Mouse (Mus musculus): ENCODE data around the gene Hoxc5.

Hoxc5 gene

DNA sequence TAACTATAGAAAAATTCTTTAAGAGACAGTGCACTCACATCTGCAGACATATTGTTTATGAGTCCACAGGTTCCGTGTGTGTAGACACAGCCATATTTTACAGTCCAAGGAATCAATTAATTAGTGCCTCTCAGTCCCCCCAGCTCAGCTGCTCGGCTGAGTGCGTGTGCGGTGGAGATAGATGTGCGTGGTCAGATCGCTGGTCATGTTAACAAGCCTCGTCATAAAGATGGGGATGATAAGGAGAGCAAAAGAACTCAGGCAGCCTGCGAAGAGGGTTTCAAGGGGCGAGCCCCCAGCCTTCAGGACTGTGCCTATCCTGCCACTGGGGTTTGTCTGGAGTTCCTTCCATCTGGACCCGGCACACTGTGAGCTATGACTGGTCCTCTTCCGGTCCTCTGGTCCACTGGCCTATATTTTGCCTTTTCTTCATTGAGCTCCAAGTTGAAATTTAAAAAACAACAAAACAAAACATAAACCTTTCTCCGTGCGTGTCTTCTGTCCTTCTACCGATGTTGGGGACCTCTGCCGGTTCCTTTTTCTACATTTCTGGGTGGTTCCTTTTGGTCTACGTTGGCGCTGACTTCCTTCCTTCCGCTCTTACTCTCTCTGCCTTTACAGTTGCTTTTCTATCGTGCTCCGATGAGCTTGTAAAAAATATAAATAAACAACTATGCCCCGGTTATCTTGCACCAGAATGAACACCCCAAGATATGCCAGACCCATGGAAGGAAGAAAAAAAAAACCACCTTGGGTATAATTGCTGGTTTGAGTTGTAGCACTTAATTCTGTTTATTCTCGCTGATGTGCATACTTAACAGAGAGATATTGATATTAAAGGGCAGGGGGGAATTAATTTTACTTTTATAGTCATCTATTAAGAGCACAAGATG is 21.8 kb upstream of the Hoxc5 start:
- no peak for DNase-seq (ENCODE audit: low read depth in 1 of 2, low spot score in 2 of 2)

DNA sequence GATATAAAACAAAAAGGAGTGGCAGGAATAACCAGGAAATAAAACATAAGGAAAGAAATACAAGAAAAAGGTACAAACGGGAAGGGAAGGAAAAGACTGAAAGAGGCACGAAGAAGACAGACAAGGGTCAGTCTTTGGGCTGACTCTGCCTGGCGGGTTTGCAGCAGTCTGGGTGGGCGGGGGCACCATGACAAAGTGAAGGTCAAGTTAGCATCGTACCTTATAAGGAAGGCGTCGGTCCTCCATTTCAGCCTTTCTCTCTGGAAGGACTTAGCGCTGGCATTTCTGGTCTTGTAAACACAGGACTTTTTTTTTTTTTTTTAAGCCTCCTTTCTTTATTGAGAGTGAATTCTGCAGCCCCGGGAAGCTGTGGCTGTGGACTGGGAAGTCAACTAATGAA is 20.0 kb upstream of the Hoxc5 start:
- DNase-seq (ENCODE audit: low read depth in 1 of 2, low spot score in 2 of 2): no peak

DNA sequence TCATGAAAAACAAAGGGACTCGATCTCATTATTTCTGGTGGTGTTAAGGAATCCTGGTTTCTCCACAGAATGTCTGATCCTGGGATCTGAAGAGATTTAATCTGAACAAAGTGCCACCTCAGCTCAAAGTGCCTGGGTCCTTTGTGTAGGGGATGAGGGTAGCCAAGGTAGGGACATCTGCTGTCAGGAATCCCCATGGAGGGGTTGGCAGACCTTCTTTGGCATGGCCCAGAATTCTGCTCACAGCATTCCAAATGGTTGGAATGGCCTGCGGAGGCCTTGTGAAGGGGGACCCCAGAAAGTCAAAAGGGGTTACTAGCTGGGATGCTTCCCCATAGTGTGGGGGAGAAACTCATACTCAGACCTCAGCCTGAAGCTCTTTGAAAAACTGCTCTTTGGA is 18.4 kb upstream of the Hoxc5 start:
- no peak for DNase-seq (ENCODE audit: low read depth in 1 of 2, low spot score in 2 of 2)

DNA sequence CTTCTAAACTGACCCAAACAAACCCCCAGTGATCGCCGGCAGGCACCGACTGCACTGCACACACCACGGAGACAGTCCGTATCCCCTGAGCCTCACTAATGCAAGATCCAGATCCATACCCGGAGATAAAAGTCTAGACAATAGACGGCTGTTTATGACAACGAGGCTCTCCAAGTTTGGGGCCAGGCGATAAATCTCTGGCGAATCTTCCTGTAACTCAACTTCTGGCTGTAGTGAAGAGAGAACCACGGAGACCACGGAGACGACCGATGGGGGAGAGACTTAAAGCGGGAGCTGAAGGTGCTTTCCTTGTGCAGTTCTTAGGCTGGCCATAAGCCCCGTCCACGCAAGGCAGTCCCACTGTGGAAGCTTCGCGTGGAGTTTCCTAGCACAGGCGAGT is 17.5 kb upstream of the Hoxc5 start:
- DNase-seq (ENCODE audit: low read depth in 1 of 2, low spot score in 2 of 2): no peak

DNA sequence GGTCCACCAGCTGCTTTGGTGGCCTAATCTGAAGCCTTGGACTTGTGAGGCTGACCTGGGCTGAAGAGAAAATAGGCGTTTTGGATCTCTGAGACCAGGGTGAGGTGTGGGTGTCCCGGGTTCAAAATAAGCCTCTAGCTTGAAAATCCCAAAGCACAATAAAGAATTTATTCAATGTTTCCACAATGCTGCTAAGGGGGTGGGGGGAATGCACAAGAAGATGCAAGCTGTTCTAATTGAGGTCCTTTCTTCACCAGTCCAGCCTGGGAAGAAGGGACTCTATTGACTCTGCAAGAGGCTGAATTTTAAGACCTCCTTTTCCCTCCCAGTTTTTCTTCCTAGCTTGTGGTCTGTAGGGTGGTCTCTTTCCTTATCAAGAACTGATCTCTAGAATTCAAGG is 16.4 kb upstream of the Hoxc5 start:
- no peak for DNase-seq (ENCODE audit: low read depth in 1 of 2, low spot score in 2 of 2)

DNA sequence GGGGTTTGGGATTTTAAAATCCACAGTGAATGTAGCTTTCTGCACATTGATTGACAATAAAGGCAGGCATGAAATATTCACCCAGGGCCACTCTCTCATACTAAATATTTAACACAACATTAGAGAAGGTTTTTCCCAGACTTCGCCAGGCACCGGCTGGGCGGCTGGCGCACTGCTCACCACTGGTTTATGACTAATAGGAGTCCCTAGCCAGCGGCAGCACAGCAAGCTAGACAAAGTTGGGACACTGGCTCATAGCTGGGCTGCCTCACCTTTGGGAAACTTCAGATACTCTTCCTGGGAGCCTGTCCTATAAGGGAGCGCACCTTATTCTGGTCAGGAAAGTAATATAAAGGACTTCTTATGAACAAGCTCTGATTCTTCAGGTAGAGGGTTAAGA is 13.7 kb upstream of the Hoxc5 start:
- DNase-seq (ENCODE audit: low read depth in 1 of 2, low spot score in 2 of 2): no peak

DNA sequence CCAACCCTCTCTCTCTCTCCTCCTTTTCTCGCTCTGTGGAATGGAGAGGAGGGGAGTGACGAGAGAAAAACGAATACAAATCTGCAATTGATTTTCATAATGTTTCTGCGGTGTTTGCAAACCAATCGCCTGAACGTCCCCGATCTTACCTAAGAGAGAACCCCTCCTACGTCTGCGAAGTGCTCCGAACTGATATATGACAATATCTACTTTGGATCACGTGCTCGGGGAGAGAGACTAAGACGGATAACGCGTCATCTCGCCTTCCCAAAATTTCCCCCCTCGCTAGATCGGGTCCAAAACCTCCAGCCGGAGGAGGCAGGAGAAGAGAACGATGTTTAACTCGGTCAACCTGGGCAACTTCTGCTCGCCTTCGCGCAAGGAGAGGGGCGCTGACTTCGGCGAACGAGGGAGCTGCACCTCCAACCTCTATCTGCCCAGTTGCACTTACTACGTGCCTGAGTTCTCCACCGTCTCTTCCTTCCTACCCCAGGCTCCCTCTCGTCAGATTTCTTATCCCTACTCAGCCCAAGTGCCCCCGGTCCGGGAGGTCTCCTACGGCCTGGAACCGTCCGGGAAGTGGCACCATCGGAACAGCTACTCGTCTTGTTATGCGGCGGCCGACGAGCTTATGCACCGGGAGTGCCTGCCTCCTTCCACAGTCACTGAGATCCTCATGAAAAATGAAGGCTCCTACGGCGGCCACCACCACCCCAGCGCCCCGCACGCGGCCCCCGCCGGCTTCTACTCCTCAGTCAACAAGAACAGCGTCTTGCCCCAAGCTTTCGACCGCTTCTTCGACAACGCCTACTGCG is 12.8 kb upstream of the Hoxc5 start, which contains the start of gene Hoxc11:
Hoxc11 (plus strand) TSS at position 236 of the 815 bp plus-strand sequence.
- DNase-seq (ENCODE audit: low read depth in 1 of 2, low spot score in 2 of 2): no peak

DNA sequence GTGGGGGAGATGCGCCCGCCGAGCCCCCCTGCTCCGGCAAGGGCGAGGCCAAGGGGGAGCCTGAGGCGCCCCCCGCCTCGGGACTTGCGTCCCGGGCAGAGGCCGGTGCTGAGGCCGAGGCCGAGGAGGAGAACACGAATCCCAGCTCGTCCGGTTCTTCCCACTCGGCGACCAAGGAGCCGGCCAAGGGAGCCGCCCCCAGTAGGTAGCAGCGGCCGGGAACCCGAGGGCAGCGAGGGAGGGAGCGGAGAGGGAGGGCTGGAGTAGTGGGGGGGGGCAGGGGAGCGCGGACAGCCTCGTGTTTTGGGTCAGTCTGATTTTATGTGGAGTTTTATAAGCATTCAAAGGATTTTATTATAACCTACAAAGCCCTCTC is 12.2 kb upstream of the Hoxc5 start:
- DNase-seq (ENCODE audit: low read depth in 1 of 2, low spot score in 2 of 2): no peak

DNA sequence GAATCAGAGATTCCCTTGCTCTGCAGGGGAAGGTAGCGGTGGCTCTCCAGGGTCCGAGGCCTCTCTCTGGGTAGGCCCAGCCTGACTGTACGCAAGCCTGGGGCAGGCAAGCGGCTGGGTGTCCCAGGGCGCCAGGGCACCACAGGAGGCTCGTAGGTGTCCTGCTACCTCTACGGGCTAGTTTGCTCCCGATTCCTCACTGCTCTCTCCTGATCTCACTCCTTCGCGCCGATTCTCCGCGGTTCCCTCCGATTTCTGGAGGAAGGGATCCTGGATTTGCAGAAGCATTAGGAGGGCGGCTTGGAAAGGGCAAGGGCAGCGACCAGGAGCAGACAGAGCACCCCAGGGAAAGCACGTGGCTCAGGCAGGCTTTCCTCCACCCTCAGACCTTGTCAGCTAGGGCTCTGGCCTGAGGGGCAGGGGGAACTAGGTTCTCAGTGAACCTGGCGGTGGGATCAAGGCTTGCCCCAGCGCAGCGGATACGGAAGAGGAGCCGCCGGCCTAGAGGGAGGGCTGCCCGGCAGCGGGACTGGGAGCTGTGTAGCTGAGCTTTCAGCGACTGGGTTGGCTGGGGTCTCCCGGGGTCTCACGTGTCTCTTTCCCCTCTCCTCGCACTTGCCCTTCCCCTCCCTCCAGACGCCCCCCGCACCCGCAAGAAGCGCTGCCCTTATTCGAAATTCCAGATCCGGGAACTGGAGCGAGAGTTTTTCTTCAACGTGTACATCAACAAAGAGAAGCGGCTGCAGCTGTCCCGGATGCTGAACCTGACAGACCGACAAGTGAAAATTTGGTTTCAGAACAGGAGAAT is 11.2 kb upstream of the Hoxc5 start:
- no peak for DNase-seq (ENCODE audit: low read depth in 1 of 2, low spot score in 2 of 2)

DNA sequence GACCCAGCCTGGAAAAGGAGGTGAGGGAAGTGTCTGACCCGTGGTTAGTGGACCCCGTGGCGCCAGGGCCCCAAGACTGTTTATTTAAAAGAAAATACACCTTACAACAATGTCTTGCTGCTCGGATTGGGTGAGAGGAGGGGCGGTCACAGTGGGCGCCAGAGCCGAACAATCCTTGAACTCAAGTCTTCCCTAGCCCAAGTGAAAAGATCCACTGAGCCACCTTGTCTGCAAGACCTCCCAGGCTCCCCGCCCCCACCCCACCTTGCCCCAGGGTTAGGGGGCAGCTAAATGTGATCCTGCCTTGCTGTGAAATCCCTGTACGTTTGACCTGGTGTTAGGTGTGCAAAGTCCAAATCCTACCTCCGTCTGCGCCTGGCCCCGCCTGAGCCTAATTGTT is 10.3 kb upstream of the Hoxc5 start:
- no peak for DNase-seq (ENCODE audit: low read depth in 1 of 2, low spot score in 2 of 2)

DNA sequence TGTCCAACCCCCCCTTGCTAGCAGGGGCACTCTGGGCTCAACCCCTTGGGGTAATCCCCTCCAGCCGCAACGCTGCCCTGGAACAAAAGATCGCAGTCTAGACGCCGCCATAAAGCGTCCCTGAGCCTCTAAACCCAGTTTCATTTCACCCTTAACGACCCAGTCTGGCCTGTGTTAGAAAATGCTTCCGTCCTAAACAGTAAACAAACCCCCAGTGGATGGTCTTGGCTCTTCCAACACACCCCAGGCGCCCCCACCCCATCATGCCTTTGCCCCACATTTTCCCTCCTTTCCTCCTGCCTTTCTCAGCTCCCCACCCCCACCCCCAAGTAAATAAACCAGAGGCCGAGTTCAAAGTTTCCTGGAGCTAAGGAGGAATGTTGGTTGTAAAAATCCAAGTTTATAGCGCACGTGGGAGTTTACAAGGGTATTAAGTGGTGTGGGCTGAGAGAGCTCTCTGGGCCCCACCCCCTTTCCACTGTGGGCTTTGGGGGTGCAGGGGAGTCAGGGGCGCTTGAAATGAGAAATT is 7.5 kb upstream of the Hoxc5 start:
- no peak for DNase-seq (ENCODE audit: low read depth in 1 of 2, low spot score in 2 of 2)

DNA sequence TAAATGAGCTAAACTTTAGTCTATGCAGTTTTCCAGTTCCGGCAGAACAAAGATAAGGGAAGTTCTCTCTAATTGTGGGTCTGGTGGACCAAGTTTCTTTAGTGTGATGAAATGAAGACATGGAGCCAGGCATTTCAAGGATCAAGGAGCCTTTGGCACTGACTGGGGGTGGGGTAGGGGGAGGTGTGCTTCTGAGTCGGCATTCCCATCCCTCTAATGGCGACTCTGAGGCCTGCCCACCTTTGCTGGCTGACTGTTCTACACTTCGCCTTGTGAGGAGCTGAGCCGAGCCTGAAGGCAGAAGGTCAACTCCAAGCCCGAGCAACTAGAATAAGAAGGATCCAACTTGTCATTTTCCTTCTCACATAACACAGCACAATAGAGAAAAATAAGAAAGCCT is 5.5 kb upstream of the Hoxc5 start:
- DNase-seq (ENCODE audit: low read depth in 1 of 2, low spot score in 2 of 2): no peak

DNA sequence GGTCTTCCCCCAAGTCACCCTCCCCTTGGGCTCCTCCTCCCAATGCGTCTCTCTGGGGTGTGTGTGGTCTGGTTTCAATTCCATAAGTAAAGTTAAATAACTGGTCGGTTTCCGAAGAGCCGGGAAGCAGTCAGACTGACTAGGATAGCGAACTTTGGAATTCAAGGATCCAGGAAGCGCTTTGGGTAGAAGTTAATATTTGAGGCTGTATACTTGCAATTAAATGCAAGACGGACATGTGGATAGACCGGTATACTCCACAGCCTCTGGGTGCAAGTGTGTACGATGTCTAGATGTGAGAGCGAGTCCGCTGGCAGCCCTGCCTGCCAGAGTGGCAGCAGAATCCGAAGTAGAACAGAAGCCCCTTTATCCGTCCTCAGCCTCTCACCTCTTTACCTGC is 4.8 kb upstream of the Hoxc5 start:
- no peak for DNase-seq (ENCODE audit: low read depth in 1 of 2, low spot score in 2 of 2)

DNA sequence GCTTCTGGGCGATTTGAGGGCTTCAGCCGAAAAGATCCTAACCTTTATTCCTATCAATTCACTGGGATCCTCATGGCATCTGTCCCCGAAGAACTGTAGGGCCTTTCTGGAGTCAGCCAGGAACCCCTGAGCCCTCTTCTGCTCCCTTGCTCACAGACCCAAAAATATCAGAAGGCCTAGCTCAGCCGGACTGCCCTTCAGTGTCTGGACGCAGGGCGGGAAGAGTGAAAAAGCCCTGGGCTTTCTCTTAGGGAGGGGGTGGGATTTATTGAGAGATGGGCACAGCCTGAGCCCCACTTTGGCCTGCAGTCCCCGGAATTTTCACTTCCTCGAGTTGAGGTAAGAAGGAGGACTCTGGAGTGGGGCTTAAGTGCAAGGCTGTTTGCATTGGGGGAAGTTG is 4.0 kb upstream of the Hoxc5 start:
- DNase-seq (ENCODE audit: low read depth in 1 of 2, low spot score in 2 of 2): no peak

DNA sequence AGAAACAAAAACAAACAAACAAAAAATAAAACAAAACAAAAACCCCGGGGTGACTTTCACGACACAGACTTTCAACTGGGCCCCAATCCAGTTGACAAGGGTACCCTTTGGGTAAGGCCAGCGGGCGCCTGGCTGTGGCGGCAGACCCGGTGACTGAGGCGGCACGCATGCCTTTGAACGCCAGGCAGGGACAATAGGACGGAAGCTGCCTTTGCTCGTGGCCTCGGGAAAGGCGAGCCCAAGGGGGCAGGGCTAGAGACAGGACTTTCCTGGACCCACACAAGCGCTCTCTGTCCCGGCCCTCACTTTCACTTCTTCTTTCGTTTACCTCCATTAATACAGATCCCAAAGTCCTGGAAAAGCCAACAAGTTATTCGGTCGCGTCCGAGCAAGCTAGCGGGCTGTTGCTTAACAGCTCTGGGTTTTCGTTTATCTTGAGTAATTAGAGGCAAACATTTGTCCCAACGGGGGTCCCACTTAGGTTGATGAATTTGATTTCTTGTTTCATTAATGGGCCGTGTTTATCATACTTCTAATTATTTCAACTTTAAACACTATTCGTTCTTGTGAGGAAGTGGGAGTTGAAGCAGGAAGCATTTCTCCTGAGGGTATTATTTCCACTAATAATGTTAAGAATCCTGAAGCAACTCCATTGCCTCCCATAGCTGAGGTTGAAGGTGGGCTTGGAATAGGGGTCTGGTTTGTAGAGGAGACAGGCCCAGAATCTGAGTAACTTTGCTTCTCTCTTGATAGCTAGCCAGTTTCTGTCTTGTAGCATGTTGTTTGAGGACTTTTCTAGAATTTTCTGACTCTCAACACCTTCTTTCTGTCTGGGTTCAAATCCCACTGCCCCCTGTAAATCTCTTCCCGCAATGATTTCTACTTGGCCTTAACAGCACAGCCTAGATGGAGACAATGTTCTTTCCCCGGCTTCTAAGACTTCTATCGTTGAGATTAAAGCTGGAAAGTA is 3.3 kb upstream of the Hoxc5 start:
- DNase-seq (ENCODE audit: low read depth in 1 of 2, low spot score in 2 of 2): no peak

DNA sequence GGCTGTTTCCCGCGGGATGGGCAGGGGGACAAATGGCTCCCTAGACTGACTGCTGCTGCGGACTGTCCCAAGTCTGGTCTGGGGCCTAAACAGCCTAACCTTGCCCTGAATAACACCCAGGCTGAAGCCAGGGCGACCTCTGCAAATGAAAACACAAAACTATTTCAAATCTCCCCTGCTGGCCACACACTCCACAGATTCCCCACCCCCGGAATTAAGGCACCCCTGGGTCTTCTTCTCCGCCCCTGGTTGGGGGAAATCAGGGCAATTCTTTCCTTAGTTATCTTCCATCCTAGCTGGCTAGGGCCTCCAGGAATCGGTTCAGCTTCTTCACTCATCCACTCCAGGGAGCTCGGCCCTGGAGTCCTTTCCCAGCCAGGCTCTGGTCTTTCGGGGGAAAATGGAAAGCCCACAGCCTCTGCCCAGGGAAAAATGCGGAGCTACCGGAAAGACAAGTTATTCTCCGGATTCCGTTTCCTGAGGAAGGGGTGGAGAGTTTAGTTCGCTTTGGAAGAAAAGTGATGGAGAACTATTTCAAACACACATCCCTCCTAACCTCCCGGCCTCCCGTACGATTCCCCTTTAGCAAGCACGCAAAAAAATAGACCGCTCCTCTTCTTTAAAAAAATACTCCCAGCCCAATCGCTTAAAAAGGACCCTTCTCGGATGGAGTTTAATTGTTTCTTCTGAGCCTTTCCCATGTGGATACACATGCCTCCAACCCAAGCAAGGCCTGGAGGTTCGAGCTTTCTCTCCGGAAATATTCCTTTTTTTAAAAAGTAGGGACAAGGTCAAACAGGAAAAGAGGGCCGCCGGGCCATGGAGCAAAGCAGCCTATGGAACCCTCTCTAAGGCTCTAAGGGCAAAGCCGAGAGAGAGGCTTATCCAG is 2.0 kb upstream of the Hoxc5 start:
- no peak for DNase-seq (ENCODE audit: low read depth in 1 of 2, low spot score in 2 of 2)

DNA sequence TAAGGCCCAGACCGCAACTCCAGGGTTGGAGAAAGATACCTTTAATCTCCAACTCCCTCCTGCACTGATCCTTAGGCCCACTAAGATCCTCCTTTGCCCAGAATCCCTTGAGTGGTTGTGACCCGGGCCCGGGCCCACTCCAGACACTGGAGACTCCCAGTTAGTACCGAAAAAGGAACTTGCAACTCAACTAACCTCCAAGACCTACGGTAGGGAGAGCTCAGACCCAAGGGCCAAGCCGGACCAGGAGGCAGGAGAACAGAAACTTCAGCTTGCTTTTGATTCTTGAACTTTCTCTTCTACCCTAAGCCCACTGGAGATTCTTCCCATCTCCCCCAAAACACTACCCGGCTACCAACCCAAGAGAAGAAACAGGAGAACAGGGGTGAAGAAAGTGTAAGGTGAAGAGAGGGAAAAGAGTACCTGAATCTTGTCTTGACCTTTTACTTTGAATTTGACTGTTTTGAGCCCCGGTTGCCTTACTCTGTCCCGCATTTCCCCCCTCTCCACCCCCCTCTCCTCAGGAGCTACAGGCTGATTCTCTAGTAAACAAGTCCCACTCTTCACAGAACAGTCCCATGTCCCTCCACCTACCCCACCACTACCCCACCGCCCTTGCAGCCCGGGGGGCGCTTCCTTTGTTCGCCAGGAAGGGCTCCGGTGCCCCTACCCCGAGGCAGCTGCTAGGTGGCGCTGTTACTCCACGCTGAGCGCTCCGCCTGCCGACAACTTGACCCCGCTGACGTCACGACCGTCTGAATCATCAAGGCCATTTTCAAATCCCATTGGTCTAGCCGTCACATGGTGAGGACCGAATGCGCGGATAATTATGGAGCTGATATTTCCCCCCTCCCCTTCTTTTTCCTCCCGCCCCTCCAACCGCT is 1.1 kb upstream of the Hoxc5 start:
- DNase-seq (ENCODE audit: low read depth in 1 of 2, low spot score in 2 of 2): peak; percentile 39 to 57

DNA sequence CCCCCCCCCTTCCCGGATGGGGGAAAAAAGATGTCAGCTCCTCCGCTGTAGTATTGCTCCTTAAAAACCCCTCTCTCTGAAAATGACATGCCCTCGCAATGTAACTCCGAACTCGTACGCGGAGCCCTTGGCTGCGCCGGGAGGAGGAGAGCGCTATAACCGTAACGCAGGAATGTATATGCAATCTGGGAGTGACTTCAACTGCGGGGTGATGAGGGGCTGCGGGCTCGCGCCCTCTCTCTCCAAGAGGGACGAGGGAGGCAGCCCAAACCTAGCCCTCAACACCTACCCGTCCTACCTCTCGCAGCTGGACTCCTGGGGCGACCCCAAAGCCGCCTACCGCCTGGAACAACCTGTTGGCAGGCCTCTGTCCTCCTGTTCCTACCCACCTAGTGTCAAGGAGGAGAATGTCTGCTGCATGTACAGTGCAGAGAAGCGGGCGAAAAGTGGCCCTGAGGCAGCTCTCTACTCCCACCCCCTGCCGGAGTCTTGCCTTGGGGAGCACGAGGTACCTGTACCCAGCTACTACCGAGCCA is 399 bp upstream of the Hoxc5 start, which contains the start of gene Hoxc10:
Hoxc10 (plus strand) TSS at position 21 of the 536 bp plus-strand sequence.
- no peak for DNase-seq (ENCODE audit: low read depth in 1 of 2, low spot score in 2 of 2)
